Mouse (Mus musculus) G1E (cell line): ENCODE results near the gene Ttc7.

Source experiments
- CTCF ChIP-seq: IDR thresholded peaks from 2 replicates; pipeline ENCODE4 v1.5.1; 2012; ENCODE audit warnings: low read depth, low read length, inconsistent platforms, mixed read lengths
- GATA1 ChIP-seq: IDR thresholded peaks from 2 replicates; pipeline ENCODE4 v1.6.1; 2012; ENCODE audit warnings: borderline replicate concordance, low read length, inconsistent platforms, mixed read lengths
- GATA2 ChIP-seq: IDR thresholded peaks from 2 replicates; pipeline ENCODE4 v1.6.1; 2012; ENCODE audit warnings: low read depth, low read length, inconsistent platforms, borderline replicate concordance
- POLR2AphosphoS5 ChIP-seq: IDR thresholded peaks from 2 replicates; pipeline ENCODE4 v1.6.1; 2012; ENCODE audit warnings: low read depth, low read length, inconsistent platforms; ENCODE audit not compliant: insufficient replicate concordance
- TAL1 ChIP-seq: conservative IDR thresholded peaks from 2 replicates; pipeline ENCODE4 v1.6.1; 2012; ENCODE audit warnings: low read depth, low read length, inconsistent platforms, mixed read lengths

DNA sequence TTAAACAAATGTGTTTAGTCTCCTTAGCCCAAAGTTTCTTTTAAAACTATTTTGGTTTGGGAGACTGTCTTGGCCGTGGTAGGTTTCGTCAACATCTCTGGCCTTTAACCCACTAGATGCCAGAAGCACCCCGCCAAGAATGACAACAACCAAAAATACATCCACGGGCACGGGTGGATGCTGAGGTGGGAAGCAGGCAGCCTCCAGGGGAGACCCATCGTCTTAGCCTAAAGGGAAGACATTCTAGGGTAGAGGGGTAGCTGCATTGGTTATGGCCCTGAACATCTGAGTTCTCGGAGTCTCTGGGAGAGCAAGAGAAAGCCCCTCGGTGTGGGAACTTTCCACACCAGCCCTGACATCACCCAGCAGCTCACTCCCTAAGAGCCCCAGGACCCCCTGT, 31.4 kb downstream of the Ttc7 start:
- TF ChIP-seq CTCF (no peak), TAL1 (no peak), GATA2 (no peak), POLR2AphosphoS5 (no peak), GATA1 (no peak)
